Mouse (Mus musculus) hindbrain, embryonic 14.5 days (tissue): Measurements from ENCODE around the gene Epn3. TPM values are rescaled to one million over a fixed set of nuclear protein-coding genes. Genes with fewer than 3 reads are reported as not detected.
A peak's percentile ranks its signal among the peaks of the same experiment; 100 is the strongest.

Experiments used
- ATAC-seq: fragments of 200-750 bp; cut with Nextera tagmentation; 2 replicates; pipeline ENCODE4 v1.8.0; 2017; ENCODE audit warnings: moderate number of reproducible peaks, mild to moderate bottlenecking, moderate TSS enrichment, moderate library complexity; ENCODE audit not compliant: low FRiP score
- DNase-seq: peaks from one replicate; pipeline ENCODE4 v3.0.0-alpha.2; 2015; ENCODE audit warnings: low spot score
- H3K27ac ChIP-seq: fragments of 300-500 bp; sonication (generic); 2 replicates; pipeline ENCODE4 v1.5.1; 2014; ENCODE audit warnings: mild to moderate bottlenecking, moderate library complexity
- H3K27me3 ChIP-seq: fragments of 300-500 bp; sonication (generic); 2 replicates; pipeline ENCODE4 v1.6.1; 2014; ENCODE audit warnings: mild to moderate bottlenecking, low read length, mixed read lengths; ENCODE audit not compliant: control insufficient read depth, insufficient read depth
- H3K36me3 ChIP-seq: fragments of 300-500 bp; sonication (generic); replicated peaks from 2 replicates; pipeline ENCODE4 v1.6.1; 2014; ENCODE audit not compliant: control insufficient read depth, insufficient read depth
- H3K4me1 ChIP-seq: fragments of 300-500 bp; sonication (generic); replicated peaks from 2 replicates; pipeline ENCODE4 v1.6.1; 2014; ENCODE audit warnings: antibody characterized with exemption, low read length, mixed read lengths; ENCODE audit not compliant: control insufficient read depth, insufficient read depth
- H3K4me2 ChIP-seq: fragments of 300-500 bp; sonication (generic); replicated peaks from 2 replicates; pipeline ENCODE4 v1.6.1; 2014; ENCODE audit warnings: mild to moderate bottlenecking, moderate library complexity
- H3K4me3 ChIP-seq: fragments of 300-500 bp; sonication (generic); replicated peaks from 2 replicates; pipeline ENCODE4 v1.5.1; 2014; ENCODE audit warnings: mild to moderate bottlenecking, low read length
- H3K9ac ChIP-seq: fragments of 300-500 bp; sonication (generic); 2 replicates; pipeline ENCODE4 v1.6.1; 2014
- H3K9me3 ChIP-seq: fragments of 300-500 bp; sonication (generic); 2 replicates; pipeline ENCODE4 v1.6.1; 2016; ENCODE audit warnings: low read length; ENCODE audit not compliant: control insufficient read depth
- WGBS: fragments of 180-500 bp; shearing (Covaris S2); extraction: QIAGEN DNeasy Blood & Tissue Kit; methylation state at CpG from one replicate; pipeline ENCODE4 v1.1.7; 2014; 5-methylcytosine and 5-hydroxymethylcytosine counted together
- polyA plus RNA-seq: library from polyadenylated mRNA; unstranded; fragments of >200 nt; fragmentation: Nextera tagmentation; extraction: Ambion mirVana; gene quantifications from 2 replicates; pipeline ENCODE4 v1.2.1, GENCODE M21; 2014

Epn3 gene
- polyA plus RNA-seq, 1 experiment from 2014 or later = 2.0 TPM

- WGBS = 1% methylated on average over 11 of the region's 11 CpGs
- H3K4me2 ChIP-seq = peak overlapping the region; percentile 96
- peak overlapping the region; percentile 88; the same call in 1 of the 2 replicates for H3K27ac ChIP-seq
- no peaks in the 10 kb centered on the region for H3K27me3 ChIP-seq
- H3K9ac ChIP-seq = no peak overlapping the region; the same call in 1 of the 2 replicates
- no peaks in the 10 kb centered on the region for H3K9me3 ChIP-seq
- H3K36me3 ChIP-seq = no peaks in the 10 kb centered on the region
- H3K4me3 ChIP-seq = peak overlapping the region; percentile 91
- peak; percentile 39; the same call in 1 of the 2 replicates for ATAC-seq
- H3K4me1 ChIP-seq = peaks cover 37% of the 10 kb centered on the region
- DNase-seq = no peak
Measured at GRCm38 (mm10) chr11:94474544-94474910, 25.2 kb downstream of the Epn3 start.

GRCm38 (mm10) chr11:94473707-94474543 is 25.8 kb downstream of the Epn3 start, which contains the start of gene Cacna1g:
TSS of gene Cacna1g (minus strand) at chr11:94474198.
- H3K4me1 ChIP-seq = peaks cover 43% of the 10 kb centered on the region
- peak; percentile 89 for ATAC-seq
- under 1% methylated on average over 52 of the region's 71 CpGs for WGBS

GRCm38 (mm10) chr11:94472916-94473706 is 26.7 kb downstream of the Epn3 start:
- Histone ChIP-seq H3K27me3 (no peaks in the 10 kb centered on the region), H3K9ac (peak overlapping the region; percentile 97), H3K4me3 (peak overlapping the region; percentile 91), H3K9me3 (no peaks in the 10 kb centered on the region), H3K36me3 (no peaks in the 10 kb centered on the region), H3K4me1 (peaks cover 51% of the 10 kb centered on the region), H3K4me2 (peak overlapping the region; percentile 96), H3K27ac (peak overlapping the region; percentile 88)
- no peak for ATAC-seq
- no peak for DNase-seq
- under 1% methylated on average over 52 of the region's 52 CpGs for WGBS

More at GRCm38 (mm10) chr11:94473707-94474543, 25.8 kb downstream of the Epn3 start, which contains the start of gene Cacna1g:
- Histone ChIP-seq H3K27me3 (no peaks in the 10 kb centered on the region), H3K9me3 (no peaks in the 10 kb centered on the region), H3K36me3 (no peaks in the 10 kb centered on the region), H3K4me3 (peak within 1 kb of the TSS; percentile 91), H3K27ac (peak within 1 kb of the TSS; percentile 88), H3K4me2 (peak within 1 kb of the TSS; percentile 96), H3K9ac (peak within 1 kb of the TSS; percentile 97)
- DNase-seq = peak; percentile 85

- ATAC-seq (no peak), DNase-seq (no peak)
- H3K4me2 ChIP-seq = peak overlapping the region; percentile 96
- 2% methylated on average over 14 of the region's 15 CpGs for WGBS
- peak overlapping the region; percentile 91 for H3K4me3 ChIP-seq
- H3K4me1 ChIP-seq = peaks cover 57% of the 10 kb centered on the region
- no peaks in the 10 kb centered on the region for H3K27me3 ChIP-seq
- peak overlapping the region; percentile 88 for H3K27ac ChIP-seq
- peak overlapping the region; percentile 97 for H3K9ac ChIP-seq
- no peaks in the 10 kb centered on the region for H3K9me3 ChIP-seq
- no peaks in the 10 kb centered on the region for H3K36me3 ChIP-seq
Measured at GRCm38 (mm10) chr11:94472585-94472915, 27.2 kb downstream of the Epn3 start.

GRCm38 (mm10) chr11:94471740-94472584 is 27.8 kb downstream of the Epn3 start:
- no peak for DNase-seq
- Histone ChIP-seq H3K9ac (peak overlapping the region; percentile 97), H3K9me3 (no peaks in the 10 kb centered on the region), H3K4me3 (peak overlapping the region; percentile 91), H3K4me2 (peak overlapping the region; percentile 96), H3K4me1 (peaks cover 61% of the 10 kb centered on the region), H3K36me3 (no peaks in the 10 kb centered on the region), H3K27me3 (no peaks in the 10 kb centered on the region), H3K27ac (peak overlapping the region; percentile 88)
- no peak for ATAC-seq
- WGBS = 6% methylated on average over 17 of the region's 17 CpGs

- no peaks in the 10 kb centered on the region for H3K27me3 ChIP-seq
- H3K9me3 ChIP-seq = no peaks in the 10 kb centered on the region
- H3K27ac ChIP-seq = peak overlapping the region; percentile 97
- no peak overlapping the region for H3K9ac ChIP-seq
- no peaks in the 10 kb centered on the region for H3K36me3 ChIP-seq
- H3K4me1 ChIP-seq = peaks cover 58% of the 10 kb centered on the region
- H3K4me2 ChIP-seq = peak overlapping the region; percentile 96
- H3K4me3 ChIP-seq = 0 out of 2 replicates have a peak overlapping the region, but pooled peaks have one; percentile 91
- 22% methylated on average over 7 of the region's 7 CpGs for WGBS
- ATAC-seq (no peak), DNase-seq (no peak)
Measured at GRCm38 (mm10) chr11:94470391-94470790, 29.4 kb downstream of the Epn3 start.

- Histone ChIP-seq H3K4me3 (no peak overlapping the region; the same call in 1 of the 2 replicates), H3K9ac (peak overlapping the region; percentile 37; the same call in 1 of the 2 replicates), H3K4me2 (peak overlapping the region; percentile 96), H3K9me3 (no peaks in the 10 kb centered on the region), H3K4me1 (peaks cover 57% of the 10 kb centered on the region), H3K36me3 (no peaks in the 10 kb centered on the region), H3K27me3 (no peaks in the 10 kb centered on the region), H3K27ac (peak overlapping the region; percentile 97)
- ATAC-seq = no peak
- whole genome bisulfite sequencing = 6% methylated on average over 9 of the region's 9 CpGs
- DNase-seq = no peak
Measured at GRCm38 (mm10) chr11:94469136-94470064, 30.4 kb downstream of the Epn3 start.

GRCm38 (mm10) chr11:94468582-94469064 is 31.2 kb downstream of the Epn3 start:
- no peak overlapping the region for H3K9ac ChIP-seq
- DNase-seq (peak; percentile 89), ATAC-seq (peak; percentile 89)
- no peak overlapping the region for H3K4me3 ChIP-seq
- no peaks in the 10 kb centered on the region for H3K36me3 ChIP-seq
- peak overlapping the region; percentile 97 for H3K27ac ChIP-seq
- peaks cover 56% of the 10 kb centered on the region for H3K4me1 ChIP-seq
- H3K27me3 ChIP-seq = no peaks in the 10 kb centered on the region
- WGBS = 3% methylated on average over 4 of the region's 4 CpGs
- H3K4me2 ChIP-seq = peak overlapping the region; percentile 96
- H3K9me3 ChIP-seq = no peaks in the 10 kb centered on the region
